18 mouse cellular contexts compared by ENCODE assay signal in the genomic region with DNA sequence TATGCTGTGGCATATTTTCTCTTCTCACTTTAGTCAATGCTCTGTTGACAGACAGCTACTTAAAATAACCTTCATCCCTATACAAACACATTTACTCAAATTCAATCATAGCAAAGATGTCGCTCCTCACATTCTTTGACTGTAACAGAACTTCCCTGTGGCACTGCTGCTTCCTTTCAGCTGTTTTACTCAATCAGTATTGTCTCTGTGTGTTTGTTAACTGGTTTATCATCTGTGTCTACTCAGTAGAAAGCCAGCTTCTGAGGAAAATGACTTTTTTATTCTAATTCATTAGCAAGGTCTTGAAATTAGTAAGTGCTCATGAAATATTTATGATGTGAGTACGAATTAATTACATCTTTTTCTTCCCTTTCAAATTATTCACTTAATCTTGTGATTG.
"Had no signal": no experiment of that assay in that cellular context is flagged by ENCODE, and none has a peak within 500 bp of the region (broad histone marks: within the 10 kb centered on the region; RNA-seq: fewer than 3 reads in every experiment).

No protein-coding gene starts in this region.

- H3K4me1 ChIP-seq: midbrain, embryonic 10.5 days; midbrain, embryonic 12.5 days; neural tube, embryonic 13.5 days; neural tube, embryonic 15.5 days had no signal

- H3K27ac ChIP-seq: midbrain, embryonic 10.5 days; midbrain, embryonic 12.5 days; neural tube, embryonic 13.5 days; neural tube, embryonic 15.5 days had no signal

- H3K9me3 ChIP-seq: midbrain, embryonic 10.5 days; midbrain, embryonic 12.5 days; neural tube, embryonic 13.5 days; neural tube, embryonic 15.5 days had no signal

- H3K4me3 ChIP-seq: midbrain, embryonic 10.5 days; midbrain, embryonic 12.5 days; myocyte; neural tube, embryonic 13.5 days; neural tube, embryonic 15.5 days had no signal

- H3K36me3 ChIP-seq: midbrain, embryonic 10.5 days; midbrain, embryonic 12.5 days; neural tube, embryonic 13.5 days; neural tube, embryonic 15.5 days had no signal

- H3K27me3 ChIP-seq: midbrain, embryonic 12.5 days; neural tube, embryonic 13.5 days; neural tube, embryonic 15.5 days had no signal

- H3K9ac ChIP-seq: lung, embryonic 14.5 days; midbrain, embryonic 12.5 days; neural tube, embryonic 13.5 days; neural tube, embryonic 15.5 days had no signal

- H3K4me2 ChIP-seq: lung, embryonic 14.5 days; midbrain, embryonic 12.5 days; neural tube, embryonic 13.5 days; neural tube, embryonic 15.5 days had no signal

- DNase-seq: lung, adult 18-20 months; lung, embryonic 14.5 days; lung, postnatal 10 days; lung, postnatal 4 days; midbrain, embryonic 14.5 days; retina, postnatal 1 day; right cerebral cortex, adult 18-20 months; right cerebral cortex, postnatal 25 days; right cerebral cortex, postnatal 4 days; spleen, adult 18-20 months; thymus, adult 18-20 months; thymus, postnatal 14 days; thymus, postnatal 36 days had no signal
